Mouse (Mus musculus) CH12.LX (cell line): ENCODE measurements around the gene Tex12. TPM values are rescaled to one million over a fixed set of nuclear protein-coding genes. Genes with fewer than 3 reads are reported as not detected.

Experiments used
- DNase-seq: peaks from one replicate; pipeline ENCODE4 v3.0.0-alpha.2; 2013; ENCODE audit errors: extremely low read depth
- H3K27ac ChIP-seq: 2 replicates; pipeline ENCODE4 v1.5.1; 2012; ENCODE audit warnings: low read depth, mild to moderate bottlenecking, control low read depth, moderate library complexity; ENCODE audit not compliant: insufficient read depth
- H3K27me3 ChIP-seq: replicated peaks from 2 replicates; pipeline ENCODE3; 2012; ENCODE audit warnings: inconsistent platforms
- H3K36me3 ChIP-seq, 2 experiments: replicated peaks in 1 of 2; 2 replicates each; pipeline versions ENCODE3 to v1.6.1; 2012; ENCODE audit warnings: inconsistent platforms in 1 of 2, low read length in 1 of 2, mild to moderate bottlenecking in 1 of 2, mixed read lengths in 1 of 2, moderate library complexity in 1 of 2; ENCODE audit not compliant: control insufficient read depth in 1 of 2, insufficient read depth in 1 of 2
- H3K4me1 ChIP-seq, 2 experiments: 2 replicates each; pipeline ENCODE4 v1.6.1; 2012; ENCODE audit warnings: inconsistent platforms in 1 of 2, moderate library complexity in 1 of 2; ENCODE audit not compliant: insufficient read depth in 2 of 2, control insufficient read depth in 1 of 2
- H3K4me2 ChIP-seq: 2 replicates; pipeline ENCODE4 v1.6.1; 2012; ENCODE audit warnings: low read depth, mild to moderate bottlenecking, control low read depth; ENCODE audit not compliant: poor library complexity, insufficient read depth, severe bottlenecking
- H3K4me3 ChIP-seq, 3 experiments: fragments of 150-350 bp in 1 of 3; sonication (generic) in 1 of 3; replicated peaks in 1 of 3; 2 replicates each; pipeline versions ENCODE3 to v1.5.1; 2011 to 2012; ENCODE audit warnings: low read depth in 2 of 3, low read length in 2 of 3, mild to moderate bottlenecking in 2 of 3, moderate library complexity in 2 of 3, control low read depth in 1 of 3, improper control_type of control experiment in 1 of 3, inconsistent platforms in 1 of 3, mixed read lengths in 1 of 3; ENCODE audit not compliant: poor library complexity in 1 of 3
- H3K79me2 ChIP-seq: replicated peaks from 2 replicates; pipeline ENCODE4 v1.6.1; 2012; ENCODE audit warnings: mild to moderate bottlenecking, moderate library complexity; ENCODE audit not compliant: control insufficient read depth, poor library complexity, insufficient read depth, severe bottlenecking; ENCODE audit errors: extremely low read depth
- H3K9ac ChIP-seq: 2 replicates; pipeline ENCODE4 v1.6.1; 2012; ENCODE audit warnings: low read depth, mild to moderate bottlenecking, control low read depth, moderate library complexity; ENCODE audit not compliant: insufficient read depth
- H3K9me3 ChIP-seq: replicated peaks from 2 replicates; pipeline ENCODE3; 2012; ENCODE audit warnings: low read length, inconsistent platforms, mixed read lengths
- CTCF ChIP-seq, 2 experiments: IDR thresholded peaks in 1 of 2; conservative IDR thresholded peaks in 1 of 2; 2 replicates each; pipeline ENCODE4 v1.5.1; 2011 to 2012; ENCODE audit warnings: low read depth in 2 of 2, low read length in 2 of 2, improper control_type of control experiment in 1 of 2, inconsistent platforms in 1 of 2, mild to moderate bottlenecking in 1 of 2, moderate library complexity in 1 of 2
- ELF1 ChIP-seq: IDR thresholded peaks from 2 replicates; pipeline ENCODE4 v1.6.1; 2014; ENCODE audit warnings: low read depth, mild to moderate bottlenecking, inconsistent platforms, low read length, improper control_type of control experiment
- EP300 ChIP-seq: IDR thresholded peaks from 2 replicates; pipeline ENCODE4 v1.6.1; 2011; ENCODE audit warnings: low read length, improper control_type of control experiment
- ETS1 ChIP-seq: conservative IDR thresholded peaks from 2 replicates; pipeline ENCODE4 v1.6.1; 2012; ENCODE audit warnings: low read depth, mild to moderate bottlenecking, inconsistent platforms, low read length, improper control_type of control experiment, moderate library complexity
- GABPA ChIP-seq: IDR thresholded peaks from 2 replicates; pipeline ENCODE4 v1.6.1; 2012; ENCODE audit warnings: low read depth, low read length, improper control_type of control experiment, inconsistent platforms; ENCODE audit not compliant: insufficient replicate concordance
- IRF4 ChIP-seq: IDR thresholded peaks from 2 replicates; pipeline ENCODE4 v1.6.1; 2014; ENCODE audit warnings: low read depth, mild to moderate bottlenecking, inconsistent platforms, low read length, improper control_type of control experiment
- JUN ChIP-seq: IDR thresholded peaks from 2 replicates; pipeline ENCODE4 v1.6.1; 2011; ENCODE audit warnings: low read depth, mild to moderate bottlenecking, low read length, improper control_type of control experiment, moderate library complexity; ENCODE audit not compliant: insufficient read depth
- KAT2A ChIP-seq: IDR thresholded peaks from 2 replicates; pipeline ENCODE4 v1.6.1; 2012; ENCODE audit warnings: low read length, improper control_type of control experiment, inconsistent platforms; ENCODE audit not compliant: insufficient replicate concordance
- MAFK ChIP-seq: IDR thresholded peaks from 2 replicates; pipeline ENCODE4 v1.6.1; 2011; ENCODE audit warnings: low read length, improper control_type of control experiment; ENCODE audit not compliant: insufficient replicate concordance
- MAX ChIP-seq: IDR thresholded peaks from 2 replicates; pipeline ENCODE4 v1.6.1; 2011; ENCODE audit warnings: low read length, improper control_type of control experiment
- MEF2A ChIP-seq: IDR thresholded peaks from 2 replicates; pipeline ENCODE4 v1.6.1; 2014; ENCODE audit warnings: low read depth, mild to moderate bottlenecking, inconsistent platforms, low read length, improper control_type of control experiment, borderline replicate concordance
- MXI1 ChIP-seq: IDR thresholded peaks from 2 replicates; pipeline ENCODE4 v1.6.1; 2011; ENCODE audit warnings: mild to moderate bottlenecking, low read depth, low read length, improper control_type of control experiment
- NRF1 ChIP-seq: IDR thresholded peaks from 2 replicates; pipeline ENCODE4 v1.6.1; 2014; ENCODE audit warnings: low read depth, mild to moderate bottlenecking, inconsistent platforms, low read length, improper control_type of control experiment, moderate library complexity
- POLR2A ChIP-seq: IDR thresholded peaks from 2 replicates; pipeline ENCODE4 v1.6.1; 2011; ENCODE audit warnings: low read depth, mild to moderate bottlenecking, improper control_type of control experiment, low read length
- POLR2AphosphoS2 ChIP-seq: IDR thresholded peaks from 2 replicates; pipeline ENCODE4 v1.6.1; 2011; ENCODE audit warnings: low read depth, low read length, improper control_type of control experiment
- RAD21 ChIP-seq: IDR thresholded peaks from 2 replicates; pipeline ENCODE4 v1.6.1; 2011; ENCODE audit warnings: low read depth, mild to moderate bottlenecking, low read length, improper control_type of control experiment, moderate library complexity
- SIN3A ChIP-seq: IDR thresholded peaks from 2 replicates; pipeline ENCODE4 v1.6.1; 2012; ENCODE audit warnings: low read length, improper control_type of control experiment, inconsistent platforms
- SMC3 ChIP-seq: IDR thresholded peaks from 2 replicates; pipeline ENCODE4 v1.6.1; 2011; ENCODE audit warnings: low read depth, low read length, improper control_type of control experiment
- TBP ChIP-seq: conservative IDR thresholded peaks from 2 replicates; pipeline ENCODE4 v1.6.1; 2011; ENCODE audit warnings: low read depth, low read length, improper control_type of control experiment
- USF2 ChIP-seq: conservative IDR thresholded peaks from 2 replicates; pipeline ENCODE4 v1.6.1; 2011; ENCODE audit warnings: low read depth, low read length, improper control_type of control experiment
- ZMIZ1 ChIP-seq: IDR thresholded peaks from 2 replicates; pipeline ENCODE4 v1.6.1; 2012; ENCODE audit warnings: low read depth, mild to moderate bottlenecking, inconsistent platforms, low read length, improper control_type of control experiment
- ZNF384 ChIP-seq: IDR thresholded peaks from 2 replicates; pipeline ENCODE4 v1.6.1; 2012; ENCODE audit warnings: low read depth, low read length, improper control_type of control experiment, inconsistent platforms
- dilution Hi-C: fragments of 300-500 bp; cut with MboI; formaldehyde crosslinking; loops from 2 replicates; pipeline ENCODE4 v1.14.3; 2020; ENCODE audit warnings: low sequenced_read_pairs; ENCODE audit not compliant: extremely low pct_unique_long_range_greater_than_20kb, extremely low pct_ligation_motif_present
- in situ Hi-C: fragments of 300-500 bp; cut with MboI; formaldehyde crosslinking; loops from 3 replicates; pipeline ENCODE4 v1.14.3; 2019; ENCODE audit warnings: low sequenced_read_pairs, low pct_ligation_motif_present, low pct_unique_long_range_greater_than_20kb, mixed read lengths
- polyA plus RNA-seq: library from polyadenylated mRNA; unstranded; fragments of >175 nt; gene quantifications from 2 replicates; pipeline ENCODE4 v1.2.1, GENCODE M21; 2012; ENCODE audit warnings: low read depth; ENCODE audit not compliant: insufficient read length
- total RNA-seq, 2 experiments: library from RNA; depleted of rRNA; stranded (reverse); fragments of 300-350 nt in 1 of 2; fragments of >200 nt in 1 of 2; gene quantifications; 2 replicates each; pipeline ENCODE4 v1.2.3; 2012 to 2014

Tex12 gene
- total and polyA plus RNA-seq, 3 experiments = not detected

DNA sequence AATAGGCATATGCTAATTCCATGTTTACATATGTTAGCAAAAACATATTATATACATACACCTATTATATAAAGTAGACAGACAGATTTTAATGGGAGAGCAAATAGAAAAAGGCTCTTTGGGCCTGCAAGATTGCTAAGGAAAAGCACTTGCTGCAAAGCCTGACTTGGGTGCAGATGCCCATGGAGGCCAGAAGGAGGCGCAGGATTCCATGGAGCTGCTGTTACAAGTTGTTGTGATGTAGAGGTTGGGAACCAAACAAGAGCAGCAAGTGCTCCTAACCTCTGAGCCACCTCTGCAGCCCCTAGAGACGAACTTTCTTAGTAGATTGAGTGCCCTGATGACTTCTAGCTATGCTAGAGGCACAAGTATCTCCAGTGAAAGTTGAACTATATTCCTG is 42.3 kb downstream of the Tex12 start:
- Histone ChIP-seq H3K79me2 (no peaks in the 10 kb centered on the region), H3K9ac (no peak overlapping the region), H3K4me1 (peaks cover 0 to 3% of the 10 kb centered on the region in 2 experiments; a peak in 1 of 4 replicates), H3K27ac (no peak overlapping the region), H3K36me3 (peaks cover 3 to 23% of the 10 kb centered on the region in 2 experiments), H3K27me3 (no peaks in the 10 kb centered on the region), H3K4me2 (no peak overlapping the region), H3K4me3 (no peak overlapping the region), H3K9me3 (no peaks in the 10 kb centered on the region)
- dilution Hi-C loops (no loop called here), in situ Hi-C loops (no loop called here)
- TF ChIP-seq SIN3A (no peak), CTCF (conservative IDR thresholded peaks at IDR 0.05 in 1 of 2, IDR thresholded peaks at IDR 0.05 in 1 of 2; ENCODE audit: low read depth in 2 of 2, low read length in 2 of 2) (peak; percentile 38 to 75; a peak in 3 of 4 replicates), EP300 (no peak), IRF4 (no peak), GABPA (no peak), ETS1 (no peak), MEF2A (no peak), RAD21 (peak; percentile 57), SMC3 (peak; percentile 79), JUN (no peak), KAT2A (no peak), MAFK (no peak), USF2 (no peak), TBP (no peak), POLR2AphosphoS2 (no peak), MXI1 (no peak)
- peak; percentile 37 for DNase-seq

DNA sequence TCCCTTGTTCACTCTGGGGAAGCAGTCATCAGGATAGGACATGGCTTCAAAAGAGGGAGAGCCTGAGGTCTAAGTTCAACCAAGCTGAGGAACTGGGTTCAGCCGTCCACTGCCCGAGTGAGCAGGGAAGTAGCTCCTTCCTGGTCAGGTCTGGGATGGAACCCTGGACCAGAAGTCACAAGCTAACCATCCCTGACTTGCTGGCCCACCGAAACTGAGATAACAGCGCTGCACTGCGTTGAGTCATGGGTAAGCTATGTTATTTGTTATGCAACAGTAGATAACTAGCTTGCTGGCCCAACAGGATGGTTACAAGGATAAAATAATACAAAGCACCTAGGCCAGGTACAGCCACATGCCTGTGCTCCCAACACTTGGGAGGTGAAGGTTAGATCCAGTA is 45.7 kb downstream of the Tex12 start:
- Histone ChIP-seq H3K9me3 (no peaks in the 10 kb centered on the region), H3K4me2 (no peak overlapping the region), H3K4me3 (no peak overlapping the region), H3K79me2 (no peaks in the 10 kb centered on the region), H3K9ac (no peak overlapping the region), H3K36me3 (peaks cover 0 to 4% of the 10 kb centered on the region in 2 experiments), H3K27me3 (no peaks in the 10 kb centered on the region), H3K27ac (no peak overlapping the region), H3K4me1 (no peaks in the 10 kb centered on the region; a peak in 1 of 4 replicates)
- no peak for TF ChIP-seq ELF1
- TF ChIP-seq NRF1 = no peak
- no peak for TF ChIP-seq USF2
- TF ChIP-seq KAT2A = no peak
- no peak for TF ChIP-seq MAX
- TF ChIP-seq ZNF384 = no peak
- no peak for TF ChIP-seq ZMIZ1
- no peak for TF ChIP-seq MEF2A
- TF ChIP-seq RAD21 = no peak
- TF ChIP-seq POLR2A = no peak
- no peak for TF ChIP-seq JUN
- DNase-seq = no peak
- in situ Hi-C loops = no loop called here
- dilution Hi-C loops = no loop called here
